Mouse (Mus musculus) heart, adult 10 weeks (tissue): ENCODE data around the gene Cdiptos. TPM values are rescaled to one million over a fixed set of nuclear protein-coding genes. Genes with fewer than 3 reads are reported as not detected.

Experiments
- polyA plus RNA-seq: library from polyadenylated mRNA; stranded (reverse); fragments of 350-450 nt; fragmentation: Illumina TruSeq; extraction: RNeasy Lipid Tissue Mini Kit (QIAGEN cat#74804); gene quantifications from one replicate; pipeline ENCODE4 v1.2.3, GENCODE M21; 2014; ENCODE audit warnings: low read depth, low replicate concordance

The Cdiptos gene
- 0.63 TPM for polyA plus RNA-seq

DNA sequence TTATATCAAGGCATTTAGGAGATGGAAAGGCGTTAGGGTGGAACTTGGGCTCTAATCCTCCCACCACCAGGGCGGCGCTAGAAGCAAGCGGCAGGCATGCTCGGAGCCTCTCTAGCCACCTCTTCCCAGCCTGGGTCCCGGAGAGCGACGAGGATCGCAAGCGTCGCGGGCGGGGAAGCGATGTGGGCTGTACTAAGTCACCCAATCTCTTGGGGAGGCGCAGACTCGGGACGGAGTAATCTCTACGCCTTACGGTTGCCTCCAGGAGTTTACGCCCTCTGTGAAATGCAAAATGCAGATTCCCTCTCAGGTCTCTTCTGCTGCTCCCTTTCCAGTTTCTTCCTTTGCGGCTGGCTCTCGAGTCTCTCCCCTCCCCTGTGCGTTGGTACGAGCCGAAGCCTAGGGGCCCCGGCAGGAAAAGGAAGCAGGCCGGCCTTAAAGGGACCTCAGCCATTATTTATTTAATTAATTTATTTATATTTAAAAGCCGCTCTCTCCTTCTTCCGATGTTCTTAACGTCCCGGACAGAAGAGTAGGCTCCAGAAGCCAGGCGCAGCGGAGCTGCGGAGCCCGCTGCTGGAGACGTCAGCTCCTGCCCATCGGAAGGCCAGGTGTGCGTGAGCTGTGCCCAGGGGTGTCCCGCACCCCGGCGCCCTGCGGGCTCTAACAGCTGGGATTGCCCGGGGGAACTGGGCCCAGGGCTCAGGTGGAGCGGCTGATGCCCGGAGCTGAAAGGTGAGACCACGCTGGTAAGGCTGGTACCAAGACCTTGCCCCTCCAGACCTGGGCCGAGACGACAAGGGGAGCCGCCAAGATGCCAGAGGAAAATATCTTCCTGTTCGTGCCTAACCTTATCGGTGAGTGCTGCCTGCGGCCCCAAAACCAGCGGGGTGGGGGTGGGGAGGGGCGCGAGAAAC lies at the start of gene Cdiptos:
Gene Cdiptos (minus strand): TSS at position 149 of the 917 bp plus-strand sequence.

DNA sequence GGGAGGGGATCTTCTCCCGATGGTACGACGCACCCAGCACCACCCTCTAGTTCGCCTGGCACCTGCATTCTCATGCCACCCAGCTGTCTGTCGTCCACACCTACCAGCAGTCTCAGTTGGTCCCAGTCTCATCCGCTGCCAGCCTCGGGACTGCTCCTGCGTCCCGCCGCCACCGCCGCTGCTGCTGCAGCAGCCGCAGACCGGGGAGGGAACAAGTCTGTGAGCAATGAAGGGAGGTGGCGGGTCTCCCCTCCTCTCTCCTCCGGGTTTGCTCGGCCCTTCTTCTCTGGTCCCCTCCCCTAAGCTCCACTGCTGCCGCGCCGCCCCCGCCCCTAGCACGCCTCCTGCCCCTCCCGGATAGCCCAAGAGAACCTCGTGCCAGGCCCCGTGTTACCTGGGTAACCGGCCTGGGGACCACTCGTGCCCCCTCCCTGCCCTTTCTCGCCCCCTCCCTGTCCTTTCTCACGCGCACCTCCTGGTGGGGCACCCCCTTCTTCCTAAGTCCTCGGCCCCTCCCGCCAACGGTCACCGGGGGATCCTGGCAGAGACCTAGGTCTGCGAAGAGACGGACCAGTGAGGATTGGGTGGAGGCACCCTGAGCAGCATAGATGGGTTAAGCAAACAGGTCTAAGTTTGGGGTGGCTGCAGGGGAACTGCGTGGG lies 45.1 kb upstream of the Cdiptos start, which contains the start of the genes Gm42742 and Prrt2:
Gene Gm42742 (minus strand): TSS at position 197 of the 662 bp plus-strand sequence.
Gene Prrt2 (minus strand): TSS at position 311 of the 662 bp plus-strand sequence.

DNA sequence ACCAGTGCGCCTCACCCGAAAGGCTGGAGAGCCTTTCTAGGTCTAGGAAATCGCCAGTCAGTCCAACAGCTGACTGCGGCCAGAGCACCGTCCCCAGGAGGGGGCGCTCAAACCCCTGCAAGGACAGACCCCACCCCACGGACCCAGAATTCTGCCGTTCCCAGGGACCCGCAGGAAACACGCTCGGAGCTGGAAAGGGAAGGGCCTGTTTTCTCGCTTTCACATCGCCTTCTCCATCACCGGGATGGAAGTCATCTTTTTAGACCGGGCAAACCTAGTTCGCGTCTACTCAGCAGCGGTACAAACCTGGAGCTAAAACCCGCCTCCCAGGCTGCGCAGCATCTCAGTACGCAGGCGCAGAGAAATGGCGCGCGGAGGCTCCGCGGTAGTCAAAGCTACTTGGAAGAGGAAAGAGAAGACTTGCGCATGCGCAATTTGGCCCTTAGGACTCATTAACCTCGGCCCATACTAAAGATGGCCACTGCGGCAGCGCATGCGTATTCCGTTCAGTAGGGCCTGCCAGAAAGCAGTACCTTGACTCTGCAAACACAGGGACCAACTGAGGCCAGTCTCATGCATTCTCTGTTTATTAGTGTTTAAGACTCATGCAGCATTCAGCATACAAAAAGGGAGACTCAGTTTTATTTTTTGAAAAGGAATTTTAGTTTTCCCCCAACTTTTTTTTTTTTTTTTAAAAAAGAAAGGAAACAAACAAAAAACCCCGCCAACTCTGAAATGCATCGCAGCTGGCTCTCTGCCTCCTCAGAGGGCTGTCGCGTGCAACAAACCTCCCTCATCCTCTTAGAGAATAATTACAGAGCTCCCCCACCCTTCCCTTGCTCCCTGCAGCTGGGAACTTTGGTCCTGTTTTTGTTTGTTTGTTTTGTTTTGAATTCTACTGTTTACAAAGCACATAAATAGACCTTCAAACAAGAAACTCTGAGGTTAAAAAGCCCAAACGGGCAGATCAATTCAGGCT lies 41.4 kb upstream of the Cdiptos start, which contains the start of gene Pagr1a:
Gene Pagr1a (minus strand): TSS at position 382 of the 979 bp plus-strand sequence.

DNA sequence TGATC lies 40.4 kb upstream of the Cdiptos start, which contains the start of gene Pagr1b:
Gene Pagr1b (minus strand): TSS at position 4 of the 5 bp plus-strand sequence.

DNA sequence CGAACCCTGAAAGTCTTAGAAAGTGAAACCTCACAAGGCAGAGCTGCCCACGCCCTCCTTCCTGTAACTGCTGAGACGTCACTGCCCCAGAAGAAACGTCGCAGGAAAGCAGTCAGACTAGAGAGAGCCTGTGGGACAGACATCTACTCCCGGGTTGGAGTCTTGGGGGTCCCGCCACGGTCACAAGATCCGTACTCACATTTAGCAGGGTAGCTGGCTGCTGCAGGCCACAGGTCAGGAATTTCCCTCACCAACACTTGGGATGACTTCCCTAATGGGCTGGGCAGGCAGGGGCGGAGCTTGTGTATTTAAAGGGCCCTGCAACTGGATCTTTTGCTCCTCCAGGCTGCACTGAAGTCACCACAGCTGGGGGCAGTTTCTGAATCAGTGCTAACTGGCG lies 38.4 kb upstream of the Cdiptos start, which contains the start of gene Mvp:
Gene Mvp (minus strand): TSS at position 302 of the 400 bp plus-strand sequence.

DNA sequence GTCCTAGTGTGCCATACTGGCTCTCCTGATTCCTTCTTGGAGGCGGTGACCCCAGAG lies 177 bp downstream of the Cdiptos start, which contains the start of gene Cdipt:
Gene Cdipt (plus strand): TSS at position 22 of the 57 bp plus-strand sequence.

DNA sequence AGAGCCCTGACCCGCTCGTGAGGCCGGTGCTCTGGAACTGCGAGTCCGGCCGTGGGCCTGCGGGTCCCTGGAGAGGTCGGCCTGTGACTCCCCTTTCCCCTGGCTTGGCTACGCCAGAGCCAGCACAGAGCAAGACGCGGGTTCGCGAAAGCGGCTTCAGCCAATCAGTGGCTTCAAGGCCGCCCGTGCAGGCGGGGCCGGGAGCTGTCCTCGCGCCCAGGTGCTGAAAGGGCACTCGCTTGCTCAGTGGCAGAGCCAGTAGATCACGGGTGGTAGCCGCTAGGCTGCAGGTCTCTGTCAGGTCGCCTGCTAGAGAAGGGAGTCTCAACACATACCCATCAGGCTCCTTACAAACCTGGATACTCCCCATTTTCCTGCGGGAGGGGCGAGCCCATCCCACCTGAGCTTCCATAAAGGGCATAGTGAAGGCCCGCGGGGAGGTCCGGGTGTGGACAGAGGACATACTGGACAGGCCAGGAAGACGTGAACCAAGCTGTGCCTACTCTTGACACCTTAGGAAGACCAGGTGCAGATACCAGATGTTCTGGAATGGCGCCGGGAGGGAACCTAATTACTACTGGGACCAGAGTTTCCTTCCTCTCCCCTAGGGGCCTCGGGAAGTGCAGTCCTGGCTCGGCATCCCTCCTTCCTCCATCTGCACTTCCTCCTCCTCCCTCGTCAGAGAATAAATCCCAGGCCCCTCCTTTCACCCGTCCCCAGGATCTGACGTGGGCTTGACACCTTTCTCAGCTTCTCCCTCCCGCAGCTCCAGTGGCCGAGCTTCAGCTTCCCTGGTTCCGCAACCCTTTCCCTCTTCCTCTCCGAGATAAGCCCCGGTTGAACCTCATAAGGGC lies 25.9 kb downstream of the Cdiptos start, which contains the start of gene Sez6l2:
Gene Sez6l2 (plus strand): TSS at position 771 of the 854 bp plus-strand sequence.

DNA sequence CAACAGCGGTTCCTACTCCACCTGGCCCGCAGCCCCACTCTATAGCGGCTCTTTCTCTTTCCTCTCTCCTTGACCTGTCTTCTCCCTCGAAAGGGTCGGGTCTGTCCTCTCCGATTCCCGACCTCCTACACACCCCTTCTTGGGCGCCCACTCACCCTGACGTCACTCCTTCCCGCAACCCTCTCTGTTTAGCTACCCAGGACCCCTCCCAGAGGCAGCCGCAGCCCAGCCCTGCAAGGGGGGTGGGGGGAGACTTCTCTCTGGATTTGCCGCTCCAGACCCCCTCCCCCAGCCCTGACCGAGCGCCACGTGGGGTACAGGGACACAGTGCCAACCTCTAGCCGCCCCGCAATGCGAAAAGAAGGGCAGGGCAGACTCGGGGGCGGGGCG lies 26.5 kb downstream of the Cdiptos start, which contains the start of gene Asphd1:
Gene Asphd1 (minus strand): TSS at position 180 of the 390 bp plus-strand sequence.

DNA sequence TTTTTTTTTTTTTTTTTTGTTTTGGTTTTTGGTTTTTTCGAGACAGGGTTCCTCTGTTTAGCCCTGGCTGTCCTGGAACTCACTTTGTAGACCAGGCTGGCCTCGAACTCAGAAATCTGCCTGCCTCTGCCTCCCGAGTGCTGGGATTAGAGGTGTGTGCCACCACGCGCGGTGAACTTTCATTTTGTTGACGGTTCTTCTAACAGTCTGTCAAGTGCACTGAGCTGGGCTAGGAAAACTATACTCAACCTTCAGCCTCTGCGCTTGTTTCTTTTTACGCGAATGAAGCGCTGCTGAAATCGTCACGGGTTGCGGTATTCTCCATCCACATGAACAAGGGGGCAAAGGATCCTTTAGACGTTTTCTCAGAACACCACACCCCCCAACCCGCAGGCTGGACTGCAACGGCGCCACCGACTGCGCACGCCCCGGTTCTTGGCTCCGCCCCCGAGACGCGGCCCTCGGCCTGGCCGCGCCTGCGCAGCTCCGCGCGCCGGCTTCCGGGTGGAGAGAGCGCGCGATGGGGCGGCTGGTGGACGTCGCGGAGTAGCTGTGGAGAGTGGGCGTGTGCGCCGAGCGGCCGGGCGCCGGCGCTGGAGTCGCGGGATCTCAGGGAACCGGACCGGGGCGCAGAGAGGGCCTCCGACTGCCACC lies 47.4 kb downstream of the Cdiptos start, which contains the start of gene Kctd13:
Gene Kctd13 (plus strand): TSS at position 496 of the 654 bp plus-strand sequence.

DNA sequence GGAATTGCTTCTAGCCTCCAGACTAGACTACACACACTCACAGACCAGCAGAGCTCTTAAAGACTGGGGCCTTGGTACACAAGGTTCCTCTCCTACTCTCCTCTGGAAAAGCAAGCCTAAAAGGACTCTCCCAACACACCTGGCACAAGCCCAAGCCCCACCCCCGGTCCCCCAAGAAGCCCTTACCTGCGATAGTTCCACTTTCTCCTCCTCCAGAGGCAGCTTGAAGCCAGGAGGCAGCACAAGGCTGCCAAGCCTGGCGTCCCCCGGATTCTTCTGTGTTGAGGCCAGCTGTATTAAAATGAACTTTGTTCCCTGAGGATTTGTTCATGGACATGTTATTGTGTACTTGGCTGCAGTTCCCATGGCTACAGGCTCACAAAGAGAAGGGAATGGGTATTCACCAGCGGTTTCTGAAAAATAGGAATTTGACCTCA lies 53.3 kb downstream of the Cdiptos start, which contains the start of gene Tmem219:
Gene Tmem219 (minus strand): TSS at position 294 of the 437 bp plus-strand sequence.

Other genes starting within 250 kb of the Cdiptos start
- gene Mapk3, start 216.5 kb downstream of the Cdiptos start, polyA plus RNA-seq, result 60.7 TPM
- gene Gdpd3, start 209.8 kb downstream of the Cdiptos start, polyA plus RNA-seq, result 3.2 TPM
- 118 TPM for gene Ypel3, start 199.1 kb downstream of the Cdiptos start, polyA plus RNA-seq
- gene Tbx6, start 194.6 kb downstream of the Cdiptos start, polyA plus RNA-seq, result 1.6 TPM
- gene Ppp4c, start 183.6 kb downstream of the Cdiptos start, polyA plus RNA-seq, result 43.4 TPM
- 7.6 TPM for gene Fam57b, start 178.4 kb downstream of the Cdiptos start, polyA plus RNA-seq
- not detected for gene 4930451I11Rik, start 144.5 kb downstream of the Cdiptos start, polyA plus RNA-seq
- gene Doc2a, start 128.7 kb downstream of the Cdiptos start, polyA plus RNA-seq, result not detected
- 22.7 TPM for gene Hirip3, start 114.1 kb downstream of the Cdiptos start, polyA plus RNA-seq
- gene Ino80e, start 113.7 kb downstream of the Cdiptos start, polyA plus RNA-seq, result 18.7 TPM
- gene Taok2, start 91.4 kb downstream of the Cdiptos start, polyA plus RNA-seq, result 41.9 TPM
- 19.1 TPM for gene Tmem219, start 53.2 kb downstream of the Cdiptos start, polyA plus RNA-seq
- gene Kctd13, start 47.2 kb downstream of the Cdiptos start, polyA plus RNA-seq, result 7.8 TPM
- gene Asphd1, start 26.5 kb downstream of the Cdiptos start, polyA plus RNA-seq, result not detected
- gene Sez6l2, start 25.5 kb downstream of the Cdiptos start, polyA plus RNA-seq, result 1.6 TPM
- 48.9 TPM for gene Cdipt, start 184 bp downstream of the Cdiptos start, polyA plus RNA-seq
- 38.1 TPM for gene Mvp, start 38.5 kb upstream of the Cdiptos start, polyA plus RNA-seq
- 0.86 TPM for gene Pagr1b, start 40.4 kb upstream of the Cdiptos start, polyA plus RNA-seq
- not detected for gene Pagr1a, start 41.3 kb upstream of the Cdiptos start, polyA plus RNA-seq
- gene Gm42742, start 45.0 kb upstream of the Cdiptos start, polyA plus RNA-seq, result 35.1 TPM
- 2.0 TPM for gene Prrt2, start 45.1 kb upstream of the Cdiptos start, polyA plus RNA-seq
- gene Maz, start 50.9 kb upstream of the Cdiptos start, polyA plus RNA-seq, result 59.5 TPM
- 0.24 TPM for gene Kif22, start 66.4 kb upstream of the Cdiptos start, polyA plus RNA-seq
- gene Zg16, start 111.2 kb upstream of the Cdiptos start, polyA plus RNA-seq, result not detected
- 2.1 TPM for gene AI467606, start 115.3 kb upstream of the Cdiptos start, polyA plus RNA-seq
- not detected for gene Qprt, start 146.1 kb upstream of the Cdiptos start, polyA plus RNA-seq
- 0.37 TPM for gene Spn, start 161.7 kb upstream of the Cdiptos start, polyA plus RNA-seq
- 39.2 TPM for gene Cd2bp2, start 220.0 kb upstream of the Cdiptos start, polyA plus RNA-seq
- gene Tbc1d10b, start 232.4 kb upstream of the Cdiptos start, polyA plus RNA-seq, result 17.1 TPM
- 1.8 TPM for gene Mylpf, start 232.8 kb upstream of the Cdiptos start, polyA plus RNA-seq